Mouse (Mus musculus) heart, postnatal 0 days (tissue): ENCODE data around the gene Nudt15. TPM values are rescaled to one million over a fixed set of nuclear protein-coding genes. Genes with fewer than 3 reads are reported as not detected.

Experiments
- ATAC-seq: fragments of 200-750 bp; cut with Nextera tagmentation; 2 replicates; pipeline ENCODE4 v1.8.0; 2017; ENCODE audit warnings: low read depth, moderate number of reproducible peaks, moderate library complexity; ENCODE audit not compliant: insufficient read depth
- DNase-seq: peaks from one replicate; pipeline ENCODE4 v3.0.0-alpha.2; 2016; ENCODE audit warnings: low spot score
- H3K27ac ChIP-seq: fragments of 300-500 bp; sonication (generic); 2 replicates; pipeline ENCODE4 v1.5.1; 2014; ENCODE audit warnings: low read depth, mild to moderate bottlenecking
- H3K27me3 ChIP-seq: fragments of 300-500 bp; sonication (generic); 2 replicates; pipeline ENCODE4 v1.6.1; 2014; ENCODE audit warnings: low read length, mixed read lengths; ENCODE audit not compliant: control insufficient read depth, insufficient read depth
- H3K36me3 ChIP-seq: fragments of 300-500 bp; sonication (generic); replicated peaks from 2 replicates; pipeline ENCODE4 v1.6.1; 2014; ENCODE audit warnings: low read length, mixed read lengths; ENCODE audit not compliant: control insufficient read depth, insufficient read depth
- H3K4me1 ChIP-seq: fragments of 300-500 bp; sonication (generic); 2 replicates; pipeline ENCODE4 v1.6.1; 2014; ENCODE audit warnings: antibody characterized with exemption; ENCODE audit not compliant: control insufficient read depth, insufficient read depth
- H3K4me2 ChIP-seq: fragments of 300-500 bp; sonication (generic); 2 replicates; pipeline ENCODE4 v1.6.1; 2014; ENCODE audit warnings: low read depth, mild to moderate bottlenecking, low read length, moderate library complexity
- H3K4me3 ChIP-seq: fragments of 300-500 bp; sonication (generic); 2 replicates; pipeline ENCODE4 v1.5.1; 2014; ENCODE audit warnings: low read depth, low read length
- H3K9ac ChIP-seq: fragments of 300-500 bp; sonication (generic); replicated peaks from 2 replicates; pipeline ENCODE4 v1.6.1; 2014; ENCODE audit warnings: low read depth, low read length, mixed read lengths
- H3K9me3 ChIP-seq: fragments of 300-500 bp; sonication (generic); replicated peaks from 2 replicates; pipeline ENCODE4 v1.6.1; 2016; ENCODE audit warnings: low read length; ENCODE audit not compliant: control insufficient read depth
- CTCF ChIP-seq: IDR thresholded peaks from 2 replicates; pipeline ENCODE4 v1.5.1; 2016; ENCODE audit warnings: antibody characterized with exemption, control low read depth, low read depth
- EP300 ChIP-seq: IDR thresholded peaks from 2 replicates; pipeline ENCODE4 v1.6.1; 2016; ENCODE audit warnings: antibody characterized with exemption, low read depth
- WGBS: fragments of 180-500 bp; shearing (Covaris S2); extraction: QIAGEN DNeasy Blood & Tissue Kit; methylation state at CpG from one replicate; pipeline ENCODE4 v1.1.7; 2014; 5-methylcytosine and 5-hydroxymethylcytosine counted together
- polyA plus RNA-seq: library from polyadenylated mRNA; unstranded; fragments of >200 nt; fragmentation: Nextera tagmentation; extraction: Ambion mirVana; gene quantifications from 2 replicates; pipeline ENCODE4 v1.2.1, GENCODE M21; 2015
- total RNA-seq: library from RNA; depleted of rRNA; stranded (reverse); fragments of >200 nt; gene quantifications from 2 replicates; pipeline ENCODE4 v1.2.3, GENCODE M21; 2014; ENCODE audit warnings: low replicate concordance

Gene Nudt15
- total and polyA plus RNA-seq, 2 experiments from 2014 or later, result 1.8 to 4.7 TPM

DNA sequence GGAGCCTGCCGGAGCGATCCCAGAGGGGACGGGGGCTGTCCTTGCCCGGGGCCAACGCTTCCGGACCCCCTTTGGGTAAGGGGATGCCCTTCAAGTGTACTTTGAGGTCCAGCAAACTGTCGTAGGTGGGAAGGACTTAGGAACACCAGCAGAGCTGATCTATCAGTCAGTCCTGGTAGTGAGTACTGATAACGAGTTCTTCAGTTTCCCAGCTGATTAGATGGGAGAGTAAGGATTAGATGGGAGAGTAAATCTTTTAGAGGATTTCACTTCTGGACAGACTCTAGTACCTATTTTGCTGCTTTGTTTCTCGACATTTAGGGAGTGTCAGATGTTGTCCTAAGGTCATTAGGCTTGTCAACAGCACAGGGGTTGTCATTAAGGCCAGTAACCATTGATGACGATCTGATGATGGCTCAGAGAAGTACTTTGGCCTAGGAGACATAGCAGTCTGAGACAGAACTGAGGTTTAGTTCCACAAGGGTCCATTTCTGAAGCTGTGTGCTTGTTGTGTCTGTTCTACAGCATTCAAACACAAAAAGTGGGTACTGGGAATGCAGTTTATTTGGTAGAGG, 5.2 kb upstream of the Nudt15 start:
- H3K4me3 ChIP-seq, result peak overlapping the region; percentile 93
- H3K4me2 ChIP-seq, result peak overlapping the region; percentile 67
- H3K9me3 ChIP-seq, result no peaks in the 10 kb centered on the region
- TF ChIP-seq CTCF (no peak), EP300 (no peak)
- ATAC-seq (no peak), DNase-seq (no peak)
- H3K9ac ChIP-seq, result peak overlapping the region; percentile 95
- H3K4me1 ChIP-seq, result peaks cover 14% of the 10 kb centered on the region
- WGBS, result under 1% methylated on average over 10 of the region's 10 CpGs
- H3K36me3 ChIP-seq, result peaks cover 3% of the 10 kb centered on the region; the same call in 1 of the 2 replicates
- H3K27ac ChIP-seq, result peak overlapping the region; percentile 90
- H3K27me3 ChIP-seq, result no peaks in the 10 kb centered on the region

DNA sequence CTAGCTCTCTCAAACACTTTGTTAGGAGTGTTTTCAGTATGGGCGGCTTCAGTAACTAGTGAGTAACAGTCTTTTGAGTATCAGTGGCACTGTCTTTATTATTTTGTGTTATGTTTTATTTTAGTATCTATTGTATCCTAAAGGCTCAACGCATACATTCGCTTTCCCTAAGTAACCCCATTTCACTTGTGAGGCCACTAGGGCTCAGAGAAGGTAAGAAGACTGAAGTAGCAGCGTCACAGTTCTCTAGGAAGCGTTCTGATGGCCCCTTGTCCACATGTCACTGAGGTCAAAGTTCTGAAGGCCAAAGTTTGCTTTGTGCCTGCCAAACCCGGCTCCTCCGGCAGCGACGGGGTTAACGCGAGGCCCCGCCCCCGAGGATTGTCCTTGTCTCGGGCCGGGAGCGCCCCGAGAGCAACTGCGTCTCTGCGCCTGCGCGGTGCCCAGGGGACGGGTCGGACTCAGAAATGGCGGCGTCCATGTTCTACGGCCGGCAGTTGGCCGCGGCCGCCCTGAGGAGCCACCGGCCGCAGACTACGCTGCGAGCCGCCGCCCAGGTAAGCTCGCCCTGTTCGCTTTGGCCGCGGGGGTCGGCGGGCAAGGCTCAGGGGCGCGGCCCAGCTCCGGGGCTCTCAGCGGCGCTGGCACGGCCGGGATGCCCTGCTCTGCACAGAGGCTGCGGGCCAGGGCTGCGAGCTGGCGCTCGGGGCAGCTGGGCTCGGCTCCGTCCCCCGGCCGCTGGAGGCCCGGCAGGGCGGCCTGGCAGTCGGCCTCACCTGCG, 4.5 kb upstream of the Nudt15 start:
- Histone ChIP-seq H3K4me2 (peak overlapping the region; percentile 67), H3K4me3 (peak overlapping the region; percentile 93), H3K36me3 (peaks cover 3% of the 10 kb centered on the region; the same call in 1 of the 2 replicates), H3K27ac (peak overlapping the region; percentile 90), H3K27me3 (no peaks in the 10 kb centered on the region), H3K9me3 (no peaks in the 10 kb centered on the region), H3K4me1 (peaks cover 14% of the 10 kb centered on the region), H3K9ac (peak overlapping the region; percentile 95)
- ATAC-seq (peak; percentile 98), DNase-seq (peak; percentile 91)
- TF ChIP-seq EP300 (no peak), CTCF (no peak)
- WGBS, result 4% methylated on average over 61 of the region's 61 CpGs

DNA sequence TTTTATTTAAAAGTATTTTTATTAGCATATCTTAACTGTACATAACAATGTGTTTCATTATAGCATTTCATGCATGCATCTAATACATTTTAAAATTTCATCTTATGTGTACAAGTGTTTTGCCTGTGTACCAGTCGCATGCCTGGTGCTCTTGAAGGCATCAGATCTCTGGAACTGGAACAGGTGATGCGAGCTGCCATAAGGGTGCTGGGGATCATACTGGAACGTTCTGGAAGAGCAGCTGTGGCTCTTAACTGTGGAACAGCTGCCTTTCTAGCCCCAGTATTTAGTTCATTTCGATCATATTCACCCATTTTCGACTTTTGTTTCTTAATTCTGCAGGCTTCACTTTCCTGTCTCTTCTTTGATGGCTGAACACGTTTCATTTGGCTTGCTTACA, 3.1 kb upstream of the Nudt15 start:
- Histone ChIP-seq H3K4me2 (no peak overlapping the region), H3K27me3 (no peaks in the 10 kb centered on the region), H3K36me3 (peaks cover 3% of the 10 kb centered on the region; the same call in 1 of the 2 replicates), H3K9ac (no peak overlapping the region), H3K4me1 (peaks cover 14% of the 10 kb centered on the region), H3K4me3 (no peak overlapping the region), H3K27ac (no peak overlapping the region), H3K9me3 (no peaks in the 10 kb centered on the region)
- 77% methylated on average over 6 of the region's 6 CpGs for WGBS
- DNase-seq, result no peak
- ATAC-seq, result no peak
- TF ChIP-seq CTCF, result no peak
- no peak for TF ChIP-seq EP300

DNA sequence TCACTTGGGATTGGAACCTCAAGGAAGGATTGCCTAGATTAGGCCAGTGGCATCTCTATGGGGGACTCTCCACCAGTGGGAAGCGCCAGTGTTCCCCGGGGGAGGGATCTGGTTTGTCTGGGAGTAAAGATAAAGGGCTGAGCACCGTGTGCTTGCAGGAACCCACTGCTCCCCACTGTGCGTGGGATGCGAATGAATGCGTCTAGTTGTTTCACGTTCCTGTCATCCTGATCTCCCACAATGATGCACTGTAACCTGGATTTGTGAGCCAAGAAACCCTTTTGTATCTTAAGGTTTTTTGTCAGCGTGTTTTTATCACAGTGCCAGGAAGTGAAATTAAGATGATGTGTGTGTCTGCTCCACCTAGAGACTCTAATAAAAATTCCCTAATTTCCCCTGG, 2.7 kb upstream of the Nudt15 start:
- WGBS, result 41% methylated on average over 8 of the region's 8 CpGs

DNA sequence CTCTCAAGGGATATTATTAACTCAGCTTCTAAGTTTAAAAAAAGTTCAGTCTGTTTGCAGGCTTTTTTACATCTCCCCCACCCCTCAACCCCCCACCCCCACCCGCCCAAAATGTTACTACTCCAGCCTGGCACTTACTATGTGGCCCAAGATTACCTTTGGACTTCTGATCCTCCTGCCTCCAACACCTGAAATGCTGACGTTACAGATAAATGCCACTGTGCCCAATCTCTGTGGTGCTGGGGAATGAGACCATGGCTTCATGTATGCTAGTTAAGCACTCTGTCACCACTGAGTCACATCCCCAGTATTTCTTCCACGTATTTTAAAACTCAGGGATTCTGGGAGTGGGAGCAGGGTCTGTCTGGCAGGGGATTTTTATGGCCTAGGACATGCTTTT, 2.2 kb upstream of the Nudt15 start:
- no peak overlapping the region for H3K27ac ChIP-seq
- H3K36me3 ChIP-seq, result peaks cover 3% of the 10 kb centered on the region; the same call in 1 of the 2 replicates
- 46% methylated on average over 3 of the region's 3 CpGs for WGBS
- no peak overlapping the region for H3K4me2 ChIP-seq
- no peak overlapping the region for H3K4me3 ChIP-seq
- H3K4me1 ChIP-seq, result peaks cover 14% of the 10 kb centered on the region
- no peak for TF ChIP-seq CTCF
- TF ChIP-seq EP300, result no peak
- DNase-seq (no peak), ATAC-seq (no peak)
- H3K27me3 ChIP-seq, result no peaks in the 10 kb centered on the region
- no peak overlapping the region for H3K9ac ChIP-seq
- no peaks in the 10 kb centered on the region for H3K9me3 ChIP-seq

More for the DNA sequence above, 2.7 kb upstream of the Nudt15 start:
- H3K27ac ChIP-seq, result no peak overlapping the region
- H3K9me3 ChIP-seq, result no peaks in the 10 kb centered on the region
- H3K36me3 ChIP-seq, result peaks cover 3% of the 10 kb centered on the region; the same call in 1 of the 2 replicates
- no peak overlapping the region for H3K9ac ChIP-seq
- H3K4me3 ChIP-seq, result no peak overlapping the region
- H3K4me2 ChIP-seq, result no peak overlapping the region
- TF ChIP-seq CTCF, result no peak
- TF ChIP-seq EP300, result no peak
- ATAC-seq, result no peak
- no peak for DNase-seq
- H3K4me1 ChIP-seq, result peaks cover 14% of the 10 kb centered on the region
- no peaks in the 10 kb centered on the region for H3K27me3 ChIP-seq
